Comparison of ENCODE assay signal across 10 mouse cellular contexts in genomic region chr6:127529451-127529850, GRCm38 (mm10). TPM values are rescaled to one million over a fixed set of nuclear protein-coding genes. Genes with fewer than 3 reads are reported as not detected.
DNase-seq lines count a peak whose midpoint lies in the region; ATAC-seq and TF ChIP-seq lines count a peak whose summit lies in the region.
"Had no signal": no experiment of that assay in that cellular context is flagged by ENCODE, and none has a peak within 500 bp of the region (broad histone marks: within the 10 kb centered on the region; RNA-seq: fewer than 3 reads in every experiment).

No protein-coding gene starts in this region.

- no peaks in the 10 kb centered on the region for H3K36me3 ChIP-seq in liver, embryonic 14.5 days (replicated peaks; ENCODE audit: control insufficient read depth, insufficient read depth, low read depth)
- H3K36me3 ChIP-seq: embryonic facial prominence, embryonic 15.5 days had no signal

- TF ChIP-seq EP300 in liver, embryonic 14.5 days (IDR thresholded peaks at IDR 0.05; ENCODE audit: low read depth) = no peak

- no peak overlapping the region for H3K9ac ChIP-seq in liver, embryonic 14.5 days (replicated peaks)
- H3K9ac ChIP-seq: embryonic facial prominence, embryonic 15.5 days had no signal

- H3K27ac ChIP-seq in liver, embryonic 14.5 days = no peak overlapping the region
- H3K27ac ChIP-seq: embryonic facial prominence, embryonic 15.5 days had no signal

- 43% methylated on average over 2 of the region's 2 CpGs for WGBS in liver, embryonic 14.5 days (ENCODE audit: insufficient replicate concordance)

- H3K27me3 ChIP-seq in liver, embryonic 14.5 days (ENCODE audit: control insufficient read depth, insufficient read depth, low read length) = no peaks in the 10 kb centered on the region
- H3K27me3 ChIP-seq: embryonic facial prominence, embryonic 15.5 days; megakaryocyte, embryonic 14.5 days had no signal

- intact Hi-C loops in heart, postnatal 14 days (cut with DNase I) = no loop called here

- no peak overlapping the region for H3K4me3 ChIP-seq in liver, embryonic 14.5 days (ENCODE audit: insufficient read depth in 1 of 2, low read depth in 2 of 2, low read length in 2 of 2)
- H3K4me3 ChIP-seq: embryonic facial prominence, embryonic 15.5 days; megakaryocyte, embryonic 14.5 days had no signal

- peak; percentile 52; the same call in 1 of the 2 replicates for ATAC-seq in frontal cortex, adult (ENCODE audit: low TSS enrichment)
- peak; percentile 66 for ATAC-seq in erythroid progenitor cell, adult 5-6 weeks (replicated peaks; ENCODE audit: low FRiP score, poor library complexity, severe bottlenecking)
- peak; percentile 50; the same call in 1 of the 2 replicates for ATAC-seq in liver, embryonic 14.5 days (ENCODE audit: insufficient read depth)
- no peak for ATAC-seq in CD4-positive, CD25-positive, alpha-beta regulatory T cell, adult 4 months

- H3K9me3 ChIP-seq in liver, embryonic 14.5 days (ENCODE audit: control insufficient read depth, low read length) = no peaks in the 10 kb centered on the region
- H3K9me3 ChIP-seq: embryonic facial prominence, embryonic 15.5 days had no signal

- DNase-seq in frontal cortex, postnatal 25 days (ENCODE audit: low spot score in 2 of 2) = no peak
- peak; percentile 81 to 93 for DNase-seq in adrenal gland, adult 18-20 months (ENCODE audit: low spot score in 2 of 2)
- peak; percentile 83 to 92 for DNase-seq in heart, postnatal 14 days
- peak; percentile 10 to 12 (median 11) for DNase-seq in liver, embryonic 14.5 days (ENCODE audit: low read depth in 3 of 3, low spot score in 3 of 3)
- DNase-seq in skeletal muscle tissue, adult 2 months (ENCODE audit: low read depth, low spot score) = peak; percentile 69

- peaks cover 0 to 8% of the 10 kb centered on the region in 2 experiments; a peak in 2 of 4 replicates for H3K4me1 ChIP-seq in liver, embryonic 14.5 days (replicated peaks; ENCODE audit: control insufficient read depth in 2 of 2, insufficient read depth in 2 of 2, low read length in 1 of 2)

- H3K4me2 ChIP-seq in liver, embryonic 14.5 days (ENCODE audit: low read depth) = no peak overlapping the region
- H3K4me2 ChIP-seq: embryonic facial prominence, embryonic 15.5 days had no signal

- TF ChIP-seq CTCF in liver, embryonic 14.5 days (IDR thresholded peaks at IDR 0.05; ENCODE audit: low read depth) = no peak

RNA-seq across cellular contexts. Expression of gene Cracr2a, which starts 31.7 kb away (rescaled TPM):
- 1 to 10 TPM; 1.3 to 3.4 TPM for total RNA-seq in adrenal gland, adult 18-20 months (2021)
- total RNA-seq in erythroid progenitor cell, adult 5-6 weeks (2015; ENCODE audit: low replicate concordance) = 1.4 and 2.9 TPM in 2 replicates
- total RNA-seq in erythroid progenitor cell, adult 5-6 weeks (2017; ENCODE audit: low replicate concordance) = 5.8 and 7.0 TPM in 2 replicates
- total RNA-seq in heart, postnatal 14 days (2021) = 1 to 10 TPM; 1.4 to 2.6 TPM
- 0.30 and 0.35 TPM in 2 replicates for polyA plus RNA-seq in liver, embryonic 14.5 days (2012; rRNA removed)
- polyA plus RNA-seq in liver, embryonic 14.5 days (2014; fragmentation: Nextera tagmentation; extraction: Ambion mirVana) = 0.51 and 0.57 TPM in 2 replicates
- 10 to 100 TPM; 13.6 to 19.4 TPM for polyA plus RNA-seq in CD4-positive, CD25-positive, alpha-beta regulatory T cell, adult 4 months (2017; shearing (Covaris generic))

Comparison
In these comparisons a context has a peak if more than half of its experiments do, and no peak if none do; other contexts are left out.
1. DNase-seq: peak in adrenal gland, adult 18-20 months (2 of 2), heart, postnatal 14 days (2 of 2), liver, embryonic 14.5 days (3 of 3) and skeletal muscle tissue, adult 2 months (single experiment); none in frontal cortex, postnatal 25 days (0 of 2).